Mouse (Mus musculus): ENCODE results near the gene Nudt3. TPM values are rescaled to one million over a fixed set of nuclear protein-coding genes. Genes with fewer than 3 reads are reported as not detected.
"Not testable (repeated sequence)": the region's sequence is repeated elsewhere in the genome, so short reads cannot be mapped to it uniquely, and the experiment has no call there.

Gene Nudt3
- total RNA-seq, 1 experiment from 2014 or later, result 211 TPM

GRCm38 (mm10) chr17:27639851-27640250 lies 16.6 kb upstream of the Nudt3 start:
- ATAC-seq (replicated peaks in 1 of 2; ENCODE audit: insufficient read depth in 1 of 2, low FRiP score in 2 of 2, low TSS enrichment in 1 of 2, low read depth in 1 of 2, poor library complexity in 2 of 2, severe bottlenecking in 2 of 2), result not testable (repeated sequence)

DNA sequence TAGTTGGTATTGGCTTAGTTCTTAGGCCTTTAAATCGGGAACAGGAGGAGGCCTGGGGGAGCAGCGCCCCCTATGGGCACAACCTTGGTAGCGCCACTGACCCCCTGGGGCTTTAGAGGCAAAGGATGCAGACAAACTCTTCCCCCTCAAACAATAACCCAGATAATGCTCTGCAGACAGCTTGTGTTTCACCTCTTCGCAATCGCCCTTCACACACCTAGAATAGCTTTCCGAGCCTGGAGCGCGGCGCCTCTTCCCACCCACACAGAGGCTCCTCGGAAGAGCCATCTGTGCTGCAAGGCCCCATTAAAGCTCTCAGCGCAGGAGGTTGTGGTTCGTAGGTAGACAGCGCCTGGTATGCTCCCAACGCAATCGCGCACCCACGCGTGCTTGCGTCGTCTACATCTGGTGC lies 15.6 kb upstream of the Nudt3 start:
- ATAC-seq (replicated peaks in 1 of 2; ENCODE audit: insufficient read depth in 1 of 2, low FRiP score in 2 of 2, low TSS enrichment in 1 of 2, low read depth in 1 of 2, poor library complexity in 2 of 2, severe bottlenecking in 2 of 2), result no peak

DNA sequence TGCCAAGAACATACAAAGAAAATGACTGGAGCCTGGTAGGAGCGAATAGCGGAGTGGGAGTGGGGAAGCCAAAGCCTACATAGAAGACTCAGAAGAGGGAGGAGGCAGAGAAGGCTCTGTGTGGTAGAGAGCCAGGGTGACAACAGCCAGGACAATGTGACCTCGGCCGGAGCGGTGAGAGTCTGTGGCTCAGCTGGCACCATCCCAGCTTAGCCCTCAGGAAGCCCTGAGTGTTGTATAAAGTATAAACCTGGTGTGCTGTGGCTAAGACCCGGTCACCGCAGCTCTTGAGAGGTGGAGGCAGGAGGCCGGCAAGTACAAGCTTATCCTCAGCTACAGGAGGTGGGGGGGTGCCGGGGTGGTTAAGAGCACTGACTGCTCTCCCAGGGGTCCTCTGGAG lies 14.0 kb upstream of the Nudt3 start:
- ATAC-seq (replicated peaks in 1 of 2; ENCODE audit: insufficient read depth in 1 of 2, low FRiP score in 2 of 2, low TSS enrichment in 1 of 2, low read depth in 1 of 2, poor library complexity in 2 of 2, severe bottlenecking in 2 of 2), result peak; percentile 7 to 52; a peak in 2 of 4 replicates

DNA sequence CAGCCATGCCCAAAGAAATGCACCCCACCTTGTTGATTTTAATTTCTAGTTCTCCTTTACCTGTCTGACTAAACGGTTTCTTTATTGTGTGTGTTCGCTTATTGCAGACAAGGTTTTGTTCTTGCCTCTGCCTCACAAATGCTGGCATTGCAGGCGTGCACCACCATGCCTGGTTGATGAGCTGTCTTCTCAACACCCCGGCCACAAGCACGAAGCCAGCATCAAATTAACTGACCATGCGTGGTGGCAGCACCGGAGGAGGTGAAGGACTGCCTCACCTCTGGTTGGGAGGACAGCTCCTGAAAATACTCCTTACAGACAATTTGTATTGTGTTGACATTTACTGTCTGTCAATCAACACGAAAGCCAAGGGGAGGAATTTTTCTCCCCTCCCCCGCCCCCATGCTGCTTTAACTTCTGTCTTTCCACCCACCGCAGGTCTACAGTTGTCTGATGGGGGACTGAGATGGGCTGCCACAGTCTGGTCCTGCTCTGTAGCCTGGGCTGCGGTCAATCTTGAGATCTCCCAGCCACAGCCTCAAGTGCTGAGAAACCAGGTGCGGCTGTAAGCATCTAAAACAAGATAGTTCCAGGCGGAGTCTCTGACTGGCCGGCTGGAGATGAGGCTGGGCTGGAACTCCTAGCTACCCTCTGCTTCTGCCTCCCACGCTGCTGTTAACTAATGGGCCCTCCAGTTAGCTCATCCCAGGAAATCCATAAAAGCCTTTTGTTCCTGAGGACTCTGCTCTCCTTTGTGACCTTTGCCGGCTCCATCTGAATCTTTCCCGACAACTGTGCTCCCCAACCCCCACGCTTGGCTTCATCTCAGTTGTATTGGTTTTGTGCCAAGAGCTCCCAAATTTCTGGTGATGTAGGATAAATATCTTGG lies 13.1 kb upstream of the Nudt3 start, which contains the start of gene Rps10:
Gene Rps10, minus strand, starts transcription at position 538 of the 889 bp plus-strand sequence.
- ATAC-seq (replicated peaks in 1 of 2; ENCODE audit: insufficient read depth in 1 of 2, low FRiP score in 2 of 2, low TSS enrichment in 1 of 2, low read depth in 1 of 2, poor library complexity in 2 of 2, severe bottlenecking in 2 of 2), result no peak

GRCm38 (mm10) chr17:27635575-27635903 lies 12.2 kb upstream of the Nudt3 start:
- not testable (repeated sequence) for ATAC-seq (replicated peaks in 1 of 2; ENCODE audit: insufficient read depth in 1 of 2, low FRiP score in 2 of 2, low TSS enrichment in 1 of 2, low read depth in 1 of 2, poor library complexity in 2 of 2, severe bottlenecking in 2 of 2)

DNA sequence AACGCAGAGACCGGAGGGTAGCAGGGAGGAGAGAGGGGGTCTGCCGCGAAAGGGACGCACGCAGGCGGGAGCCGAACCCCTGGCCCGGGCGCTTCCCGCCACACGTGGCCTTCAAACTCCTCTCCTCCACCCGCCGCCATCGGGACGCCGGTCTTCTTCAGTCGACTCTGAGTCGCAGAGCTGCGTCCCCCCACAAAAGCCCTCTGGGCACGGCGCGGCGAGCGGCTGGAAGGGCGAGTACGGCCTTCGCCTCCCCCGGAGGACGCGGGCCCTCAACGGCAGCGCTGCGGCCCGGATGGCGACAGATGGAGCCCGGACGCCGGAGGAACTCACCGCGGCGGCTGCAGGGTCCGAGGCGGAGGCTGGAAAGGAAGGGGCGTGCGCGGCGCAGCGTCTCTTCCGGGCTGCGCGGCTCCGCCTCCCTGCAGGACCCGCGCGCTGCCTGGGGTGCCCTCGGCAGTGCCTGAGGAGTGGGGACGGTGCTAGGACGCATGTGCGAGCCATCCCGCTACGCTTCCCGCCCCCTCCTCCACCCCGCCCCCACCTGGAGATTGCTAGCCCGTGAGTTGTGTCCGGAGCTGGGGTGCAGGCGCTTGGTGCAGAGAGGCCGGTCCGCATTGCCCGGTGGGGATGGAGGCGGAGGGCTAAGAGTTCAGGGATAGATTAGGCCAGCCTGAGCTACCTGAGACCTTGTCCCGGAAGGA lies 11.7 kb upstream of the Nudt3 start, which contains the start of gene RPS10-NUDT3:
Gene RPS10-NUDT3, minus strand, starts transcription at position 352 of the 704 bp plus-strand sequence.
- ATAC-seq (replicated peaks in 1 of 2; ENCODE audit: insufficient read depth in 1 of 2, low FRiP score in 2 of 2, low TSS enrichment in 1 of 2, low read depth in 1 of 2, poor library complexity in 2 of 2, severe bottlenecking in 2 of 2), result peak; percentile 70 to 85

DNA sequence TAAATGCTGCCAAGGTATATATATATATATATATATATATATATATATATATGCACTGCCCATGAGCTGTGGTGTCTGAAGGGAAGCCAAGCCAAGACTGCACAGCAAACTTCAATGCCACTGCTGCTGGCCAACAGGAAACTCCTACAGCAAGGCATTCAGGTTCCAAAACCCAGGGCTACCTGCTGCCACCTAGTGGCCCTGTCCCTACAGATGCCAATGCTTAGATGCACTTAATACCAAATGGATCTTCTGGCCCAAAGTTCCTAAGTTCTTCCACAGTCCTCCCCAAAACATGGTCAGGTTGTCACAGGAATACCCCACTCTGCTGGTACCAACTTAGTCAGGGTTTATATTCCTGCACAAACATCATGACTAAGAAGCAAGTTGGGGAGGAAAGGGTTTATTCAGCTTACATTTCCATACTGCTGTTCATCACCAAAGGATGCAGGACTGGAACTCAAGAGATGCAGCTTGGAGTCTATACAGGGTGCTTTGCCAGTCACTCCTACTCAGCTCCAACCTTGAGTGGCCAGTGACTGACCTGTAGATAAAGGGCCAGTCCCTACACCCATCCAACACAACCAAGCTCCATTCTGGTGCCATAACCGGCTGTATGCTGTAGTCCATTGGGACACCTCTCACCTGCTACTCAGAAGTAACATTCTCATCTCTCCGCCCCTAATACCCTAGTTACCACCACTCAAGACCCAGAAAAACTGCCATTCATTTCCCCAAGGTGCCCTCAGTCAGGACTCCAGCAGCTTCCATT lies 6.1 kb upstream of the Nudt3 start:
- ATAC-seq (replicated peaks in 1 of 2; ENCODE audit: insufficient read depth in 1 of 2, low FRiP score in 2 of 2, low TSS enrichment in 1 of 2, low read depth in 1 of 2, poor library complexity in 2 of 2, severe bottlenecking in 2 of 2), result peak; percentile 76 to 77

GRCm38 (mm10) chr17:27628376-27628775 lies 5.1 kb upstream of the Nudt3 start:
- ATAC-seq (replicated peaks in 1 of 2; ENCODE audit: insufficient read depth in 1 of 2, low FRiP score in 2 of 2, low TSS enrichment in 1 of 2, low read depth in 1 of 2, poor library complexity in 2 of 2, severe bottlenecking in 2 of 2), result no peak

- ATAC-seq (replicated peaks in 1 of 2; ENCODE audit: insufficient read depth in 1 of 2, low FRiP score in 2 of 2, low TSS enrichment in 1 of 2, low read depth in 1 of 2, poor library complexity in 2 of 2, severe bottlenecking in 2 of 2), result no peak
These were observed 4.2 kb upstream of the Nudt3 start for GRCm38 (mm10) chr17:27627451-27627850.

DNA sequence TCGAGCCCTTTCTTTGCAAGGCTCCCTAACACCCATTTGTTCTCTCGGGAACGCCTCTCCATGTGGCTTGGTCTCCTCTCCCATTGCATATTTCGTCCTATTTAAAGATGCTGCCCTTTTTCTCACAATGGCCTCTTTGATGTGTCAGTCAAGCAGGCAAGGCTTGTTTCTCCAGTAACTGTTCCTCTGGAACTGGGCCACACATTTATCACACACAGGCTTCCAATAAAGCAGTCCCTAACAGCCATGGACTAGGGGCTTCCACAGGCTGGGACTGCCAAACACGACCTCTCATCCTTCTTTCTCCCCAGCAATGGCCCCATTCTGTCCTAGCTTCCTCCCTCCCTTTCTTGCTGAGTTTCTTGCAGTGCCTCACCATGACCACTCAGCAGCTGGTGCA lies 3.4 kb upstream of the Nudt3 start:
- no peak for ATAC-seq (replicated peaks in 1 of 2; ENCODE audit: insufficient read depth in 1 of 2, low FRiP score in 2 of 2, low TSS enrichment in 1 of 2, low read depth in 1 of 2, poor library complexity in 2 of 2, severe bottlenecking in 2 of 2)

GRCm38 (mm10) chr17:27625455-27626251 lies 2.4 kb upstream of the Nudt3 start:
- no peak for ATAC-seq (replicated peaks in 1 of 2; ENCODE audit: insufficient read depth in 1 of 2, low FRiP score in 2 of 2, low TSS enrichment in 1 of 2, low read depth in 1 of 2, poor library complexity in 2 of 2, severe bottlenecking in 2 of 2)

- ATAC-seq (replicated peaks in 1 of 2; ENCODE audit: insufficient read depth in 1 of 2, low FRiP score in 2 of 2, low TSS enrichment in 1 of 2, low read depth in 1 of 2, poor library complexity in 2 of 2, severe bottlenecking in 2 of 2), result peak; percentile 36 to 49; a peak in 3 of 4 replicates
These were observed 510 bp downstream of the Nudt3 start for GRCm38 (mm10) chr17:27622611-27623359.

- peak in 1 of 2 experiments; percentile 15; a peak in 1 of 4 replicates for ATAC-seq (replicated peaks in 1 of 2; ENCODE audit: insufficient read depth in 1 of 2, low FRiP score in 2 of 2, low TSS enrichment in 1 of 2, low read depth in 1 of 2, poor library complexity in 2 of 2, severe bottlenecking in 2 of 2)
These were observed 1.4 kb downstream of the Nudt3 start for GRCm38 (mm10) chr17:27621705-27622531.

DNA sequence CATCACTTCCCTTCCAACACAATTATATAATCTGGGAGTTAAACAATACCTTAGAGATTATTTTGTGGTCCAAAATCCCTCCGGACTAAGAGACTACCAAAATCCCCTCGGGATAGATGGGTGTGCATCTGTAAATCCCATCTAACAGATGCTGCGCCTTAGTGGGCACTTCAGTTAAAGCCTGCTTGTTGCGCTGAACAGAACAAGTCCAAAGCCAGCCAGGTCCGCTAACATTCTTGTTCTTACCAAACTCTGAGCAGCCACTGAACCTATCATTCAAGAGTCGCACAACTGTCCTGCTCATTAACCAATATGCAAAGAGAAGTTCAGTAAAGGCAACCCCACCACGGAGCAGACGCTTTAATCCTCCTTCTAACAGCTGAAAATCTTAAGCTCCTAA lies 2.1 kb downstream of the Nudt3 start:
- no peak for ATAC-seq (replicated peaks in 1 of 2; ENCODE audit: insufficient read depth in 1 of 2, low FRiP score in 2 of 2, low TSS enrichment in 1 of 2, low read depth in 1 of 2, poor library complexity in 2 of 2, severe bottlenecking in 2 of 2)

- no peak for ATAC-seq (replicated peaks in 1 of 2; ENCODE audit: insufficient read depth in 1 of 2, low FRiP score in 2 of 2, low TSS enrichment in 1 of 2, low read depth in 1 of 2, poor library complexity in 2 of 2, severe bottlenecking in 2 of 2)
These were observed 7.9 kb downstream of the Nudt3 start for GRCm38 (mm10) chr17:27615388-27615787.

GRCm38 (mm10) chr17:27613016-27613415 lies 10.3 kb downstream of the Nudt3 start:
- no peak for ATAC-seq (replicated peaks in 1 of 2; ENCODE audit: insufficient read depth in 1 of 2, low FRiP score in 2 of 2, low TSS enrichment in 1 of 2, low read depth in 1 of 2, poor library complexity in 2 of 2, severe bottlenecking in 2 of 2)

Data from hematopoietic stem cell, adult 5-6 weeks (primary cell).